Mouse (Mus musculus) lung, postnatal 0 days (tissue): Measurements from ENCODE around the gene Shb.

Source experiments
- CTCF ChIP-seq: IDR thresholded peaks from 2 replicates; pipeline ENCODE4 v1.5.1; 2016; ENCODE audit warnings: antibody characterized with exemption, mild to moderate bottlenecking
- EP300 ChIP-seq: IDR thresholded peaks from 2 replicates; pipeline ENCODE4 v1.6.1; 2016; ENCODE audit warnings: antibody characterized with exemption, mild to moderate bottlenecking, control low read depth

- TF ChIP-seq CTCF (no peak), EP300 (no peak)
Measured at GRCm38 (mm10) chr4:45533436-45533940, 1.2 kb upstream of the Shb start.
